Mouse (Mus musculus) liver, postnatal 0 days (tissue): ENCODE measurements at regions not wholly inside any gene's neighbourhood (a gene's known extent, or its start where the extent isn't known, plus 50 kb on each side); places are given as distances from the start of the nearest gene placed in this dataset.
A peak's percentile ranks its signal among the peaks of the same experiment; 100 is the strongest.

Experiments
- ATAC-seq: fragments of 200-750 bp; cut with Nextera tagmentation; 2 replicates; pipeline ENCODE4 v1.8.0; 2017; ENCODE audit warnings: mild to moderate bottlenecking, moderate library complexity
- DNase-seq: peaks from one replicate; pipeline ENCODE4 v3.0.0-alpha.2; 2016
- H3K27ac ChIP-seq: fragments of 300-500 bp; sonication (generic); 2 replicates; pipeline ENCODE4 v1.5.1; 2014; ENCODE audit warnings: antibody characterized with exemption, moderate library complexity, mild to moderate bottlenecking, low read depth
- H3K27me3 ChIP-seq: fragments of 300-500 bp; sonication (generic); 2 replicates; pipeline ENCODE4 v1.6.1; 2014; ENCODE audit warnings: low read length, control low read depth, mixed read lengths; ENCODE audit not compliant: insufficient read depth
- H3K36me3 ChIP-seq: fragments of 300-500 bp; sonication (generic); replicated peaks from 2 replicates; pipeline ENCODE4 v1.6.1; 2014; ENCODE audit warnings: mild to moderate bottlenecking, control low read depth, low read length, moderate library complexity, mixed read lengths; ENCODE audit not compliant: insufficient read depth
- H3K4me1 ChIP-seq: fragments of 300-500 bp; sonication (generic); 2 replicates; pipeline ENCODE4 v1.6.1; 2014; ENCODE audit warnings: antibody characterized with exemption, mild to moderate bottlenecking, control low read depth; ENCODE audit not compliant: insufficient read depth
- H3K4me2 ChIP-seq: fragments of 300-500 bp; sonication (generic); 2 replicates; pipeline ENCODE4 v1.6.1; 2014; ENCODE audit warnings: low read depth, mild to moderate bottlenecking, low read length, moderate library complexity, mixed read lengths
- H3K4me3 ChIP-seq: fragments of 300-500 bp; sonication (generic); 2 replicates; pipeline ENCODE4 v1.5.1; 2014; ENCODE audit warnings: low read depth, low read length
- H3K9ac ChIP-seq: fragments of 300-500 bp; sonication (generic); replicated peaks from 2 replicates; pipeline ENCODE4 v1.6.1; 2014; ENCODE audit warnings: mild to moderate bottlenecking, moderate library complexity
- H3K9me3 ChIP-seq: fragments of 300-500 bp; sonication (generic); 2 replicates; pipeline ENCODE4 v1.6.1; 2016; ENCODE audit warnings: mild to moderate bottlenecking, control low read depth, low read length, mixed read lengths
- CTCF ChIP-seq: sonication (generic); IDR thresholded peaks from 2 replicates; pipeline ENCODE4 v1.5.1; 2016; ENCODE audit warnings: antibody characterized with exemption, low read depth
- EP300 ChIP-seq: IDR thresholded peaks from 2 replicates; pipeline ENCODE4 v1.6.1; 2016; ENCODE audit warnings: antibody characterized with exemption, low read depth, mild to moderate bottlenecking
- WGBS: fragments of 180-500 bp; shearing (Covaris S2); extraction: QIAGEN DNeasy Blood & Tissue Kit; methylation state at CpG from one replicate; pipeline ENCODE4 v1.1.7; 2014; ENCODE audit not compliant: insufficient replicate concordance; 5-methylcytosine and 5-hydroxymethylcytosine counted together

GRCm38 (mm10) chr5:118413428-118414282, 146.8 kb upstream of the Med13l start:
- Histone ChIP-seq H3K9me3 (no peaks in the 10 kb centered on the region; the same call in 1 of the 2 replicates), H3K27ac (no peak overlapping the region), H3K4me2 (no peak overlapping the region), H3K9ac (no peak overlapping the region), H3K4me1 (0 out of 2 replicates have a peak, but pooled peaks cover 2% of the 10 kb centered on the region), H3K36me3 (no peaks in the 10 kb centered on the region), H3K4me3 (no peak overlapping the region), H3K27me3 (no peaks in the 10 kb centered on the region)
- ATAC-seq (peak; percentile 96), DNase-seq (peak; percentile 60)
- 74% methylated on average over 13 of the region's 13 CpGs for WGBS
- no peak for TF ChIP-seq EP300
- TF ChIP-seq CTCF, result no peak

DNA sequence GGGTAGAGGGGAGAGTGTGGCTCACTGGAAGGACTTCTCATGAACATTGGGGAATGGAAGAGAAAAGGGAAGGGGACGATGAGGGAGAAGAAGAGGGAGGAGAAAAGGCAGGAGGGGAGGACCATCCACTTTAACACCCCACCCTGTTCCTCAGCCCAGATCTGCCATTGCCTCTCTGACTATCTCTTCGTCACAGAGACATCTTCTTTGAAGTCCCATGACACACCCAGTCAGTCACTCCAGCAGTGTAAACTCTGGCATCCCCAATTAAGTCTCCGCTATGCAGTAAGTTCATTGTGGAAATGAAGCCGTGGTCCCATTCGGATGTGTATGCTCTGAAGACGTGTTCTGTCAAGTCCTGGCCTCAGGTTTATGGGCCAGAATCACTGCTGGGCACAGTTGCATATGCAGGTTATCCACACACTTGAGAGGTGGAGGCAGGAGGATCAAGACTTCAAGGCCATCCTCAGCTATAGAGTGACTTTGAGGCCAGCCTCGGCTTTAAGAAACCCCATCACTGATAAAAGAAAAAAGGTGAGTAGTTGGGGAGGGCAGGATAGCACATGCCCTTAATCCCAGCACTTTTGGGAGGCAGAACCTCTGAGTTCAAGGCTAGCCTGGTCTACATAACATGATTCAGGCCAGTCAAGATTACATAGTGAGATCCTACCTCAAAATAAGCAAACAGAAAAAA, 141.0 kb upstream of the Med13l start:
- ATAC-seq, result peak; percentile 93
- Histone ChIP-seq H3K36me3 (no peaks in the 10 kb centered on the region), H3K9me3 (no peaks in the 10 kb centered on the region; the same call in 1 of the 2 replicates), H3K27me3 (peaks cover 6% of the 10 kb centered on the region; the same call in 1 of the 2 replicates), H3K9ac (no peak overlapping the region), H3K4me2 (peak overlapping the region; percentile 38), H3K27ac (peak overlapping the region; percentile 78), H3K4me3 (peak overlapping the region; percentile 11; the same call in 1 of the 2 replicates), H3K4me1 (0 out of 2 replicates have a peak, but pooled peaks cover 9% of the 10 kb centered on the region)
- DNase-seq, result no peak
- TF ChIP-seq EP300 (no peak), CTCF (no peak)
- WGBS, result 69% methylated on average over 7 of the region's 7 CpGs

DNA sequence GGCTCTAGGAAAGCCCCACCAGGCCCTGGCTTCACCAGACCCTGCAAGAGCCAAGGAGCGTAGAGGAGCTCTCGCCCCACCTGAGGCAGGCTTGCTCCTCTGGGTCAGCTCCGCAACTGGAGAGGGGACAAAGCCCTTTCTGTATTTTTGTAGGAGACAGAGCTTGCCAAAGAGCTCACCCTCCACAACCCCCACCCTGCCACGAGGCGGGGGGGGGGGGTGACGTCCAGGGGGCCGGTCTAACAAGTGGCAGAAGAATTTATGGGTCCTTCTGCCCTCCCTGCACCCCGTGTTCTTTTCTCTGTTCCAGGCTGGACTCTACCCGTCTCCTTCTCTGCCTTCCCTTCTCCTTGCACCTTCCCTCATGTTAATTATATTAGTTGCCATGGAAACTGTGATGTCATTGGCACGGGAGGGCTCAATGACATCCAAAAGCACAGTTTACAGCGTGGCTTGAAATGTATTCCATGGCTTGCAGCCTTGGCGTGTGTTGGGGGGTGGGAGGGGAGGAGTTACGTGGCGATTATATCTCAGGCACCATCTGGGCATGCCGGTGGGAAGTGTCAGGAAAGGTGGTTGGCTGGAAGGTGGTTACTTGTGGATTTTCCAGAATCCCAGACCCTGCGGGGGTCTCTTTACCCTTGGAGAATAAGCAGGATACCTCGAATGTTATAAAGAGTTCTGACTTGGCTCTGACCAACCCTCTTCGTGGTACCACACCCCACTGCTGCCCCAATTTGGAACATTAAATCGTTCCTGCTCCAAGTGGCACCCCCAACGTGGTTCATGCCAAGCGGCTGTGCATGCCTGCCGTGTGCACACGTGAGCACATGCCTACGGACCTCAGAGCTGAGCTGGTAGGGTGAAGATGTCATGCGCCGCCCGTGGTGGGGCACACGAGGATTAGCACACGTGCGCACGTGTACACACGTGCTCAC, 138.3 kb upstream of the Med13l start:
- TF ChIP-seq CTCF, result no peak
- no peaks in the 10 kb centered on the region for H3K36me3 ChIP-seq
- no peaks in the 10 kb centered on the region for H3K9me3 ChIP-seq
- H3K27ac ChIP-seq, result no peak overlapping the region
- no peak overlapping the region for H3K9ac ChIP-seq
- no peak overlapping the region for H3K4me2 ChIP-seq
- 57% methylated on average over 29 of the region's 32 CpGs for WGBS
- ATAC-seq, result no peak
- 0 out of 2 replicates have a peak, but pooled peaks cover 9% of the 10 kb centered on the region for H3K4me1 ChIP-seq
- H3K27me3 ChIP-seq, result peaks cover 8% of the 10 kb centered on the region; the same call in 1 of the 2 replicates
- no peak for DNase-seq
- H3K4me3 ChIP-seq, result no peak overlapping the region

- Histone ChIP-seq H3K4me1 (0 out of 2 replicates have a peak, but pooled peaks cover 4% of the 10 kb centered on the region), H3K36me3 (no peaks in the 10 kb centered on the region), H3K9me3 (no peaks in the 10 kb centered on the region), H3K9ac (no peak overlapping the region), H3K27me3 (peaks cover 8% of the 10 kb centered on the region; the same call in 1 of the 2 replicates), H3K27ac (peak overlapping the region; percentile 16; the same call in 1 of the 2 replicates), H3K4me2 (no peak overlapping the region), H3K4me3 (no peak overlapping the region)
- no peak for TF ChIP-seq EP300
- no peak for TF ChIP-seq CTCF
- 62% methylated on average over 3 of the region's 3 CpGs for WGBS
- DNase-seq (no peak), ATAC-seq (no peak)
These were observed 136.3 kb upstream of the Med13l start for GRCm38 (mm10) chr5:118424177-118424576.

DNA sequence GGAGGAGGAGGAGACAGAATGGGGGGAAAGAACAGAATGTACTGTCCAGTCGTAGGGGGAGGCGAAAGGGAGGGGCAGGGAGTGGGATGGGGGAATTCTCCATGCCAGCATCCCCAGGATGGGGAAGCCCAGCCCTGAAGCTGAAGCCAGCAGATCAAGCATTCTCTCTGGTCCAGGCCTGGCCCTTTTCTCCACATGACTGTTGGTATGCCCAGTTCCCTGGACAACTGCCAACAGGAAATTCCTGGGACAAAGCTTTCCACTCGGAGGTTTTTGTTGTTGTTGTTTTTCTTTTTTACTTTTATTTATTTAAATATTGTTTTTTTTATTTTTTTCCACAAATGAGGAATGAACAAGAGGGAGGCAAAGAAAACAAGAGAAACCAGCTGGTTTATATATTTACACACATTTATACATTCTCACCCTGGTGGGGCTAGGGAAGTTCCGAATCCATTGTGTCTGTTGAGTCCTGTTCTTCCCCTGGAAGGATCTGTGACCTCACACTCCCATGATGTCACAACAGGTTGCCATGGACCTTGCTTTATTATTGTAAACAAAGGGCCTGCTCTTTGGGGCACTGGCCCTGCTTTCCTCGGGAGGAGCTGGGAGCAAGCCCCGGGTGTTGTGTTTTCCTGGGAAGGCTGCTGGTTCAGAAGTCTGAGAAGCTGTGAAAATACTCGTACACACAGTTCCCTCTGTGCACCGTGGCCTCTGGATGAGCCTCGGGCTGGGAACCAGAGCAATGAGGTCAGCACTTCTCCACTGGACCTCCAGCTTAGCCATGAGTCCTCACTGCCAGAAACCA, 135.5 kb upstream of the Med13l start:
- H3K27me3 ChIP-seq, result peaks cover 8% of the 10 kb centered on the region; the same call in 1 of the 2 replicates
- WGBS, result 39% methylated on average over 9 of the region's 9 CpGs

More for the DNA sequence above, 135.5 kb upstream of the Med13l start:
- Histone ChIP-seq H3K9me3 (no peaks in the 10 kb centered on the region), H3K9ac (no peak overlapping the region), H3K4me1 (no peaks in the 10 kb centered on the region), H3K4me3 (no peak overlapping the region), H3K4me2 (no peak overlapping the region), H3K27ac (0 out of 2 replicates have a peak overlapping the region, but pooled peaks have one; percentile 22), H3K36me3 (no peaks in the 10 kb centered on the region)
- DNase-seq, result peak; percentile 45
- no peak for TF ChIP-seq CTCF
- peak; percentile 36; the same call in 1 of the 2 replicates for TF ChIP-seq EP300
- ATAC-seq, result peak; percentile 70
